Mouse (Mus musculus): ENCODE measurements around the gene Gm13212. TPM values are rescaled to one million over a fixed set of nuclear protein-coding genes. Genes with fewer than 3 reads are reported as not detected.

Gene Gm13212
- polyA plus RNA-seq, 1 experiment from 2014 or later = 0.05 TPM

Other genes starting within 250 kb of the Gm13212 start
- gene Zfp990, start 74.4 kb upstream of the Gm13212 start, polyA plus RNA-seq (2015; fragmentation: Nextera tagmentation; extraction: Ambion mirVana) = 0.06 and 0.10 TPM in 2 replicates
- gene Zfp980, start 85.5 kb downstream of the Gm13212 start, polyA plus RNA-seq (2015; fragmentation: Nextera tagmentation; extraction: Ambion mirVana) = not detected in 2 replicates